Mouse (Mus musculus) liver, adult 2 months (tissue): ENCODE measurements around the gene Plppr2.

Experiments used
- CTCF ChIP-seq: fragments of 200-500 bp; IDR thresholded peaks from 2 replicates; pipeline ENCODE4 v1.5.1; 2011; ENCODE audit warnings: low read depth, low read length, control low read depth
- POLR2A ChIP-seq: fragments of 200-500 bp; IDR thresholded peaks from 2 replicates; pipeline ENCODE4 v1.6.1; 2011; ENCODE audit warnings: low read length, control low read depth; ENCODE audit not compliant: insufficient read depth; ENCODE audit errors: extremely low read depth

GRCm38 (mm10) chr9:21948146-21948545 lies 11.3 kb downstream of the Plppr2 start:
- TF ChIP-seq POLR2A (no peak), CTCF (no peak)
